Mouse (Mus musculus) ES-E14 (cell line): ENCODE results near the gene Dixdc1.

ENCODE experiments used
- ZC3H11A ChIP-seq: IDR thresholded peaks from 2 replicates; pipeline ENCODE4 v1.6.1; 2012; ENCODE audit warnings: low read depth, mild to moderate bottlenecking, inconsistent platforms, low read length, borderline replicate concordance
- ZNF384 ChIP-seq: IDR thresholded peaks from 2 replicates; pipeline ENCODE4 v1.6.1; 2012; ENCODE audit warnings: low read depth, low read length, inconsistent platforms

- TF ChIP-seq ZC3H11A (no peak), ZNF384 (no peak)
Measured at GRCm38 (mm10) chr9:50709108-50709507, 30.2 kb downstream of the Dixdc1 start.
